Mouse (Mus musculus) heart, adult 2 months (tissue): Measurements from ENCODE around the gene Lyl1.

Source experiments
- CTCF ChIP-seq: fragments of 200-600 bp; IDR thresholded peaks from 2 replicates; pipeline ENCODE4 v1.8.1; 2022; ENCODE audit warnings: antibody characterized with exemption, mild to moderate bottlenecking, moderate library complexity
- EP300 ChIP-seq: fragments of 200-500 bp; IDR thresholded peaks from 2 replicates; pipeline ENCODE4 v1.6.1; 2011; ENCODE audit warnings: low read depth, low read length, control low read depth; ENCODE audit not compliant: insufficient read depth
- POLR2A ChIP-seq: fragments of 200-500 bp; IDR thresholded peaks from 2 replicates; pipeline ENCODE4 v1.6.1; 2011; ENCODE audit warnings: mild to moderate bottlenecking, low read depth, low read length, control low read depth; ENCODE audit not compliant: insufficient read depth

- TF ChIP-seq CTCF (no peak), POLR2A (no peak), EP300 (no peak)
Measured at GRCm38 (mm10) chr8:84731371-84732177, 30.3 kb downstream of the Lyl1 start.
